Mouse (Mus musculus) hindbrain, embryonic 10.5 days (tissue): ENCODE measurements around the gene Ankrd39. TPM values are rescaled to one million over a fixed set of nuclear protein-coding genes. Genes with fewer than 3 reads are reported as not detected.

ENCODE experiments used
- DNase-seq: peaks from one replicate; pipeline ENCODE4 v3.0.0-alpha.2; 2017; ENCODE audit warnings: low spot score
- H3K27ac ChIP-seq: fragments of 300-500 bp; sonication (generic); 2 replicates; pipeline ENCODE4 v1.5.1; 2016; ENCODE audit warnings: mild to moderate bottlenecking, moderate library complexity
- H3K27me3 ChIP-seq: fragments of 300-500 bp; sonication (generic); 2 replicates; pipeline ENCODE4 v1.6.1; 2016; ENCODE audit warnings: mild to moderate bottlenecking; ENCODE audit not compliant: poor library complexity, insufficient read depth, severe bottlenecking
- H3K36me3 ChIP-seq: fragments of 300-500 bp; sonication (generic); 2 replicates; pipeline ENCODE4 v1.6.1; 2016; ENCODE audit warnings: mild to moderate bottlenecking, moderate library complexity
- H3K4me1 ChIP-seq: fragments of 300-500 bp; sonication (generic); replicated peaks from 2 replicates; pipeline ENCODE4 v1.6.1; 2016; ENCODE audit warnings: mild to moderate bottlenecking
- H3K4me3 ChIP-seq: fragments of 300-500 bp; sonication (generic); 2 replicates; pipeline ENCODE4 v1.5.1; 2016; ENCODE audit warnings: mild to moderate bottlenecking, moderate library complexity
- H3K9me3 ChIP-seq: fragments of 300-500 bp; sonication (generic); 2 replicates; pipeline ENCODE4 v1.6.1; 2016; ENCODE audit warnings: mild to moderate bottlenecking, moderate library complexity
- WGBS: fragments of 180-500 bp; shearing (Covaris S2); methylation state at CpG from one replicate; pipeline ENCODE4 v1.1.7; 2016; 5-methylcytosine and 5-hydroxymethylcytosine counted together
- polyA plus RNA-seq: library from polyadenylated mRNA; unstranded; fragments of >200 nt; fragmentation: Nextera tagmentation; extraction: Ambion mirVana; gene quantifications from 2 replicates; pipeline ENCODE4 v1.2.1, GENCODE M21; 2016

The Ankrd39 gene
- polyA plus RNA-seq, 1 experiment from 2014 or later, result 16.9 TPM

- Histone ChIP-seq H3K27me3 (no peaks in the 10 kb centered on the region), H3K9me3 (no peaks in the 10 kb centered on the region), H3K4me1 (peaks cover 32% of the 10 kb centered on the region), H3K36me3 (peaks cover 36% of the 10 kb centered on the region), H3K4me3 (peak overlapping the region; percentile 94), H3K27ac (peak overlapping the region; percentile 96)
- WGBS, result 1% methylated on average over 16 of the region's 16 CpGs
- DNase-seq, result no peak
These were observed 34.3 kb downstream of the Ankrd39 start for GRCm38 (mm10) chr1:36512966-36513280.

DNA sequence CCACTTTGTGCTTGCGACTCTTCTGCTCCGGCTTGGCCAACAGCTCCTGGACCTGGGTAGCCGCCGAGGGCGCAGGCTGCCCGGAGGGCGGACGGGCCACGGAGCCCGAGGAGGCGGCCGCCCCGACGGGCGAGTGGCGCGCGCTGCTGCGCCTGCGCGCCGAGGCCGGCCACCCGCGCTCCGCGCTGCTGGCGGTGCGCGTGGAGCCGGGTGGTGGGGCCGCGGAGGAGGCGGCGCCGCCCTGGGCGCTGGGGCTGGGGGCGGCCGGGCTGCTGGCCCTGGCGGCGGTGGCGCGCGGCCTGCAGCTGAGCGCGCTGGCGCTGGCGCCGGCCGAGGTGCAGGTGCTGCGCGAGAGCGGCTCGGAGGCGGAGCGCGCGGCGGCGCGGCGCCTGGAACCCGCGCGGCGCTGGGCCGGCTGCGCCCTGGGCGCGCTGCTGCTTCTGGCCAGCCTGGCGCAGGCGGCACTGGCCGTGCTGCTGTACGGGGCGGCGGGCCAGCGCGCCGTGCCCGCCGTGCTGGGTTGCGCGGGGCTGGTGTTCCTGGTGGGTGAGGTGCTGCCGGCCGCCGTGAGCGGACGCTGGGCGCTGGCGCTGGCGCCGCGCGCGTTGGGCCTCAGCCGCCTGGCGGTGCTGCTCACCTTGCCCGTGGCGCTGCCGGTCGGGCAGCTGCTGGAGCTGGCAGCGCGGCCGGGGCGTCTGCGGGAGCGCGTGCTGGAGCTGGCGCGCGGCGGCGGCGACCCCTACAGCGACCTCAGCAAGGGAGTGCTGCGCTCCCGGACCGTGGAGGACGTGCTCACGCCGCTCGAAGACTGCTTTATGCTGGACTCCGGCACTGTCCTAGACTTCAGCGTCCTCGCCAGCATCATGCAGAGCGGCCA lies 34.9 kb downstream of the Ankrd39 start:
- DNase-seq, result peak; percentile 66
- WGBS, result 5% methylated on average over 126 of the region's 126 CpGs
- H3K4me3 ChIP-seq, result peak overlapping the region; percentile 94
- H3K36me3 ChIP-seq, result peaks cover 37% of the 10 kb centered on the region
- H3K9me3 ChIP-seq, result no peaks in the 10 kb centered on the region
- H3K27me3 ChIP-seq, result no peaks in the 10 kb centered on the region
- H3K4me1 ChIP-seq, result peaks cover 32% of the 10 kb centered on the region
- H3K27ac ChIP-seq, result peak overlapping the region; percentile 96

- H3K27me3 ChIP-seq, result no peaks in the 10 kb centered on the region
- H3K27ac ChIP-seq, result peak within 1 kb of the TSS; percentile 96
- peaks cover 35% of the 10 kb centered on the region for H3K36me3 ChIP-seq
- H3K4me3 ChIP-seq, result peak within 1 kb of the TSS; percentile 94
- H3K9me3 ChIP-seq, result no peaks in the 10 kb centered on the region
- peak; percentile 100 for DNase-seq
- 2% methylated on average over 51 of the region's 51 CpGs for WGBS
- peaks cover 32% of the 10 kb centered on the region for H3K4me1 ChIP-seq
These were observed 35.8 kb downstream of the Ankrd39 start, which contains the start of gene Cnnm3 for GRCm38 (mm10) chr1:36511289-36512021. TSS of gene Cnnm3 (plus strand) at chr1:36511867.

DNA sequence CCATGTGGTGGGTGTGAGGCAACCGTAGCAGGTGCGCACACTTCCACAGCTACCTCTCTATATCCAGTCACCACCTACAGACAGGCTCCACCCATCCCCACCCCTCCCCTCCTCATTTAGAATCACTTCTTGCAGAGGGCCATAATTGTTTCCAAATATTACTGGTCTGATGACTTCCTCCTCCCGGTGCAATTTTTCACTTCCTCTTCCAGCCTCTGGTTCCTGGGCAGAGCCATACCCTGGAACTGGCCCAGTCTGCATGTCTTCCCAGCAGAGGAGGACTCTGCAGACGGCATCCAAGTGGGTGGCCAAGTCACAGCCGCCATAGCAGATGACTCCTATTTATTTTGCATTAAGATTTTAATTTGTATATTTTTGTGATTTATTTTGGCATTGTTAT lies 39.0 kb downstream of the Ankrd39 start:
- peaks cover 5% of the 10 kb centered on the region for H3K4me1 ChIP-seq
- no peaks in the 10 kb centered on the region for H3K27me3 ChIP-seq
- no peaks in the 10 kb centered on the region for H3K9me3 ChIP-seq
- H3K27ac ChIP-seq, result no peak overlapping the region
- H3K4me3 ChIP-seq, result no peak overlapping the region
- no peak for DNase-seq
- WGBS, result 91% methylated on average over 5 of the region's 5 CpGs
- H3K36me3 ChIP-seq, result peaks cover 23% of the 10 kb centered on the region

- Histone ChIP-seq H3K4me3 (no peak overlapping the region), H3K9me3 (no peaks in the 10 kb centered on the region), H3K27me3 (no peaks in the 10 kb centered on the region), H3K4me1 (no peaks in the 10 kb centered on the region; the same call in 1 of the 2 replicates), H3K27ac (no peak overlapping the region), H3K36me3 (peaks cover 40% of the 10 kb centered on the region)
- peak; percentile 67 for DNase-seq
- WGBS, result 8% methylated on average over 3 of the region's 3 CpGs
These were observed 46.0 kb downstream of the Ankrd39 start for GRCm38 (mm10) chr1:36501261-36501660.

GRCm38 (mm10) chr1:36497312-36497711 lies 49.9 kb downstream of the Ankrd39 start:
- H3K9me3 ChIP-seq, result no peaks in the 10 kb centered on the region
- no peak for DNase-seq
- H3K4me1 ChIP-seq, result peaks cover 7% of the 10 kb centered on the region
- no peaks in the 10 kb centered on the region for H3K27me3 ChIP-seq
- no peak overlapping the region for H3K4me3 ChIP-seq
- peaks cover 23% of the 10 kb centered on the region for H3K36me3 ChIP-seq
- 72% methylated on average over 2 of the region's 2 CpGs for WGBS
- no peak overlapping the region for H3K27ac ChIP-seq

- no peak overlapping the region for H3K27ac ChIP-seq
- no peak overlapping the region for H3K4me3 ChIP-seq
- no peaks in the 10 kb centered on the region for H3K27me3 ChIP-seq
- peaks cover 23% of the 10 kb centered on the region for H3K36me3 ChIP-seq
- H3K4me1 ChIP-seq, result peaks cover 12% of the 10 kb centered on the region
- WGBS, result 59% methylated on average over 2 of the region's 2 CpGs
- no peak for DNase-seq
- H3K9me3 ChIP-seq, result no peaks in the 10 kb centered on the region
These were observed 50.5 kb downstream of the Ankrd39 start for GRCm38 (mm10) chr1:36496719-36497118.

DNA sequence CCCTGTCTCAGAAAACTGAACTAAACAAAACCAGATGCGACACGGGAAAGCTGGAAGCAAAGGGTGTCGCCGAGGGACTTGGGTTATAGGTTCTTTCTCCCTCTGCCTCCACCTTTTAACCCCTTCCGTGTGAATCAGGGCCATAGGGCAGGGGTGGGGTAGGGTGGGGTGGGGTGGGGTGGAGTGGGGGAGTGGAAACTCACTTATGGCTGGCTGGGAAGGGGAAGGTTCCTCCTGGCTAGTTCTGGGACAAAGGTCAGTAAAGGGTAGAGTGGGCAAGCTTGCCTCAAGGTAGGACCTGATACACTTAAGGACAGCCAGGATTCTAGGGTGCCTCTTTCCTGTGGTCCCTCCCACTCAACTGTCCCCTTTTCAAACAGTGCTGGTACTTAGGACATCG lies 53.9 kb downstream of the Ankrd39 start:
- Histone ChIP-seq H3K27me3 (no peaks in the 10 kb centered on the region), H3K27ac (no peak overlapping the region), H3K4me3 (no peak overlapping the region), H3K4me1 (peaks cover 12% of the 10 kb centered on the region), H3K9me3 (no peaks in the 10 kb centered on the region), H3K36me3 (no peaks in the 10 kb centered on the region)
- WGBS, result 78% methylated on average over 6 of the region's 6 CpGs
- DNase-seq, result no peak

GRCm38 (mm10) chr1:36492416-36493139 lies 54.7 kb downstream of the Ankrd39 start:
- Histone ChIP-seq H3K36me3 (no peaks in the 10 kb centered on the region), H3K27ac (no peak overlapping the region), H3K4me3 (no peak overlapping the region), H3K4me1 (peaks cover 13% of the 10 kb centered on the region), H3K27me3 (no peaks in the 10 kb centered on the region), H3K9me3 (no peaks in the 10 kb centered on the region)
- DNase-seq, result peak; percentile 47
- WGBS, result 55% methylated on average over 9 of the region's 9 CpGs

- WGBS, result 75% methylated on average over 6 of the region's 6 CpGs
- Histone ChIP-seq H3K36me3 (no peaks in the 10 kb centered on the region), H3K27ac (no peak overlapping the region), H3K4me1 (peaks cover 23% of the 10 kb centered on the region), H3K4me3 (no peak overlapping the region), H3K9me3 (no peaks in the 10 kb centered on the region), H3K27me3 (no peaks in the 10 kb centered on the region)
- DNase-seq, result no peak
These were observed 57.6 kb downstream of the Ankrd39 start for GRCm38 (mm10) chr1:36489661-36490060.
